Mouse (Mus musculus) liver, embryonic 14.5 days (tissue): Measurements from ENCODE around the gene Arhgap24.

Experiments used
- CTCF ChIP-seq: IDR thresholded peaks from 2 replicates; pipeline ENCODE4 v1.5.1; 2016; ENCODE audit warnings: antibody characterized with exemption, low read depth, control low read depth
- EP300 ChIP-seq: IDR thresholded peaks from 2 replicates; pipeline ENCODE4 v1.6.1; 2016; ENCODE audit warnings: antibody characterized with exemption, low read depth

DNA sequence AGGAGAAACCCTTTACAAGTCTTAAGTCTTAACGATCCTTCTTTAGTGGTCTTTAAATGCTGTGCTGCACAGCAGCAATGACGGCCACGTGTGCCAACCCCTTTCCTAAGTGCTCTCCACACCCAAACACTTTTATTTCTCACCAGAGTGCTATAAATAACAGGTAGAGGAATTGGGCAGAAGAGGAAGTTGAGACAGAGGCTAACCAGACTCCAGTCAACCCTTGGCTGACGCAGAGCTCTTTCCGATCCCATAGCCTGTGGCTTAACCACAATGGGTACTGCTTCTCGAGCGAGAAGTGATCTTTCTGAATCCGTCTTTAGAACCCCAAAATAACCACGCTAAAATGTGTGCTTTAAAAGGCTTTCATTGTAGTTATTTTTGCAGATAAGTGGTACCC lies 296.7 kb downstream of the Arhgap24 start:
- TF ChIP-seq CTCF (no peak), EP300 (no peak)
